Mouse (Mus musculus): ENCODE results near the gene Grtp1.

The Grtp1 gene

DNA sequence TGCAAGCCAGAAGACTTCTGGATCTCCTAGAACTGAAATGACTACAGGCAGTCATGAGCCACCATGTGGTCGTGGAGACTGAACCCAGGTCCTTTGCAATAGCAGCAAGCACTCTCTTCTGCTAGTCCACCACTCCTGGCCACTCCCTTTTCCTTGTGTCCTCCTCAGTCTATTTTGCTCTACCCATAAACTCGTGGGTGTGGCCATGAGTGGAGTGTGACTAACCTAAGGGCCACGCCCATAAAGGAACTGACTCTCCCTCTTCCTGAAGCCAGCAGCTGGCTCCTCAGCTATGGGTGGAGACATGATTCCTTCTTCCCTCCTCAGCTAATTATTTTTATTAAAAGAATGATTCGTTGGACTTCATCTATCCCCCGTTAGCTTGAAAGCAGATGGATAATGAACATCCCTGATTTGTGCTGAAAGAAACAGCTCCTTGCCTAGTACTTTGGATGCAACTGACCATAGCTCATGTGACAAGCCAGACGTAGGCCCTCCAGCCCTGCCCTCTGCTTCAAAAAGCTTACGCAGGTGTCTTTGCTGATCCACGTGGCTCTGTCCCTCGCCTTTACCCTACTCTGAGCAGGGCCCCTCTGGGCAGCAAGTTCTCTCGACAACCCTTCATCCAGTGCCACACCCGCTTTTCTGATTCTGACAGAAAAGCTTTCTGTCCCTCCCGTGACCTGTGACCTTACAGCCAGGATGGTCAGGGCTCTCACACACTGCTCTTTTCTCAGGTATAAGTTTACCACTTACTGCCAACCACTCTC, 4.1 kb upstream of the Grtp1 start:
- no peak for DNase-seq

DNA sequence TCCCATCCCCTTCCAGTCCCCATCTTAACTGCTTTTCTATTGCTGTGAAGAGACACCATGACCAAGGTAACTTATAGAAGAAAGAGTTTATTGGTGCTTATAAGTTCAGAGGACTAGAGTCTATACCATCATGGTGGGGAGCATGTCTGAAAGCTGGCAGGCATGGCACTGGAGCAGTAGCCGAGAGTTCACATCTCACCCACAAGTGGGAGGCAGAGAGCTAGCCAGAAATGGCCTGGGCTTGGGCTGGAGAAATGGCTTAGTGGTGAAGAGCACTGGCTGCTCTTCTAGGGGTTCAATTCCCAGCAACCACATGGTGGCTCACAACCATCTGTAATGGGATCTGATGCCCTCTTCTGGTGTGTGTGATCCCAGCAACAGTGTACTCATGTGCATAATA, 3.1 kb upstream of the Grtp1 start:
- DNase-seq = no peak

- no peak for DNase-seq
Observed at GRCm38 (mm10) chr8:13202806-13203205, 2.4 kb upstream of the Grtp1 start.

DNA sequence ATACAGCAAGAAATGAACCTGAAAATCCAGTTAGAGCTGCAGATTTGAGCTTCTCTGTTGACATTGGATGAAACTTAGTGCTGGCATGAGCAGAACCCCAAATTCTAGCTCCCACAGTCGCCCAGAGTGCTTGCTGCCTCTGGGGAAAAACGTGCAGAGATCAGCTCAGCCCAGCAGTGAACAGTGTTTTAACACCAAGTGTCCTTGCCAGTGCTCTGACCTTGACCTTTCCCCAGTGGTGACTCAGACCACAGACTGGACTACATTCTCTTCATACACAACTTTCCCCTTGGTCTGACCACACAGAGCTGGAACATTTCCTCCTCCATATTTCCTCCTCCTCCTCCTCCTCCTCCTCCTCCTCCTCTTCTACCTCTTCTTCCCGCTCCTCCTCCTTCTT, 1.6 kb upstream of the Grtp1 start:
- no peak for DNase-seq

DNA sequence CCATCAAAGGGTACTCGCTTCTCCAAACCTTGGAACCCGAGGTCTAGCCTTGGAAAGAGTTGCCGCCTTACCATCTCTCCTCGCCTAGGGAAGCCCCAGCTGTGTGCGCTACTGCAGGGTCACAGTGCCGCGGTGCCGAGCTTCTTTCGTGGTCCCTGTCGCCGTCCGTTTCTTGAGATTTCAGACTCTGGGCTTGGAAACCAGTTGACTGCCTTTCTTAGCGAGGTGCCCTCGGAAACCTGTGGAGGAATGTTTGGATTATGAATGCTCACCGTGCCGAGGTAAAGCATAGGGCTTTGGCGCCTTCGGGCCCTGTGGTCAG, 554 bp upstream of the Grtp1 start:
- no peak for DNase-seq

DNA sequence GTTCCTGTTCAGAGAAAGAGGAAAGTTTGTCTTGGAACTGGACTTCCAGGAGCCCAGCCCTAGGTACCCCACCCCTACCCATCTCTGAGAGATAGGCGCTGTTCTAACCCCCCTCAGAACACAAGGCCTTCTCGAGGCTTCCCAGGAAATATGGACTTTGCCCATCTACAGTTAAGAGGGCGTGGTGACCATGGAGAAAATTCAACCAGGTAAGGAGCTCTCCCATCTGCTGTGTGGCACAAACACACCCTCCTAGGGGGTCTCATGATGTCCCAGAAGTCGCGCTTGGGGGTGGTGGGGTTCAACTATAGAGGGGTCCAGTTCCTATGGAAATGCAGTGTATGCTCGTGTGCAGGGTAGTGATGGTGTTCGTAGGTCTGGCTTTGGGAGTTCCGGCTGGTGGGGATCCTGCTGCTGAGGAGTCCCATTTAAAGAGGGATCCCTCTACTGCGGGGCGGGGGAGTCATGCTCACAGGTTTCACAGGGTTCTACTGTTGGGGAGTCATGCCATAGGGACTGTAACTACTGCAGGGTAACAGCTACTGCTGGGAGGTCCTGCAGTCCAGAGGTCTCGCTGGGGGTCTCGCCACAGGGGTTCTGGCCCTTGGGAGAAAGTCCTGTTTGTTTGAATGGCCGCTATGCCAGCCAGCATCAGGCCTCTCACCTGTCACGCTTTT, 897 bp downstream of the Grtp1 start:
- no peak for DNase-seq

GRCm38 (mm10) chr8:13197493-13197892, 2.9 kb downstream of the Grtp1 start:
- no peak for DNase-seq

- no peak for DNase-seq
Observed at GRCm38 (mm10) chr8:13194818-13195217, 5.6 kb downstream of the Grtp1 start.

DNA sequence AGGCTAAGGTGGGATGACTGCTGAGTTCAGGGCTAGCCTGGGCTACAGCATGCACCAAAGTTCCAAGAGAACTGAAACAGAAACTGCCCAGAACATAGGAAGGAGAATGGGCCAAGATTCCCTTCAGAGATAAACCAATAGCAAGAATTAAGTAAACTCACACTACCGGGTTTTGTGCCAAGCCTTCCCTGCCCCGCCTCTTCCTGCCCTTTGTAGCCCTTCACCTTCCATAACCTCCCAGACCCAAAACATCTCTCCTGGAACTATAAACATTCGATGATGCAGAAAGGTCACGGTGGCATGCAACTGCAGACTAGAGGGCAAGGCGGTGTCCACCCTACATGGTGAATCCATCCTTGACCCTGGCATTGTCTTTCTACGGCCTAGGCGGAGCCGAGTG, 10.2 kb downstream of the Grtp1 start:
- DNase-seq = no peak

DNA sequence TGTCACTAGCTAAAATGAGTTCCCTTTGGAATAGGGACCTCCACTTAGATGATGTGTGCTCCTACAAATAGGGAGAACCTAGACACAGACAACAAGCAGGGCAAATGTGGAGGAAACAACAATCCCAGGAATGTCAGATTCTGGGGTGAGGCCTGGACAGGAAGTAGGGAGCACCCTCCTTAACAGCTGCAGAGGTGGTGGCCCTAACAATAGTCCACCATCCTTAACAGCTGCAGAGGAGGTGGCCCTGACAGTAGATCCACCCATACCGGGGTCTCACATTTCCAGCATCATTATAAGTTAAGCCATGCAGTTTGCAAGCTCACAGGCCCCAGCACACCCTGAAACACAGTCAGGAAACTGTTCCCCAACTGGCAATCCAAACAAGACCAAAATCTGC, 11.6 kb downstream of the Grtp1 start:
- DNase-seq = no peak

DNA sequence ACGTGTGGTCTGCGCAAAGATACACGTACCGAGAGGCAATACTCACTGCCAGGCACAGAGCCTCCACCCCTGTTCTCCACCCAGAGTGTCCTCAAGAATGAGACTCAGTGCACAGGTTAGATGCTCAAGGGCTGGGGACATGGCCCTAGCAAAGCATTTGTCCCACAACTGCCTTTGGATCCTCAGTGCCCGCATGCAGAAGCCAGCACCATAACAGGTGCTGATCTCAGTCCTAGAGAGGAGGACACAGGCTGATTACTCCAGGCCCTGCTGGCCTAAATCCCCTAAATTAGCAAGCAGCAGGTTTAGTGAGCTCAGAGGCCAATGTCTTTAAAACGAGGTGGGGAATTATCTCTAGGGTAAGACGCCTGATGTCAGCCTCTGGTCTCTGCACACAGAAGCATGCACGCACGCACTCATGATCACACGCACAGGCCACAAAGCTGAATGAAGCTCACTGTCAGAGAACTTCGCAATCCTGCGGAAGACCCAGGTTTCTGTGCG, 12.3 kb downstream of the Grtp1 start:
- DNase-seq = no peak

GRCm38 (mm10) chr8:13187638-13188037, 12.8 kb downstream of the Grtp1 start:
- DNase-seq = no peak

GRCm38 (mm10) chr8:13187229-13187628, 13.2 kb downstream of the Grtp1 start:
- no peak for DNase-seq

DNA sequence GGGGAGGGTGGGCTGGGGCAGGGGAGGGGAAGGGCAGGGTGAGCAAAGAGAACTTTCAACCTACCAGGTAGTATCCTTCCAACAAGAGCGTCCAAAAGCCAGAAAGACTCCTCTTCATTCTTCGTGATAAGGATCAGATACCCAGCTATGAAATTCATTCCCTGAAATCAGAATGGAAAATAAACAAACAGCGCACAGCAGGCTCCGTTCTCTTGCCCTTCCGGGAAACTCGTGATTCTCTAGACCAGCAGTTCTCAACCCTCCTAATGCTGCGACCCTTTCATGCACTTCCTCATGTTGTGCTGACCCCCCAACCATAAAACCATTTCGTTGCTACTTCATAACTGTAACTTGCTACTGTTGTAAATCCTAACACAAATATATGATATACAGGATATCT, 13.6 kb downstream of the Grtp1 start:
- DNase-seq = no peak

DNA sequence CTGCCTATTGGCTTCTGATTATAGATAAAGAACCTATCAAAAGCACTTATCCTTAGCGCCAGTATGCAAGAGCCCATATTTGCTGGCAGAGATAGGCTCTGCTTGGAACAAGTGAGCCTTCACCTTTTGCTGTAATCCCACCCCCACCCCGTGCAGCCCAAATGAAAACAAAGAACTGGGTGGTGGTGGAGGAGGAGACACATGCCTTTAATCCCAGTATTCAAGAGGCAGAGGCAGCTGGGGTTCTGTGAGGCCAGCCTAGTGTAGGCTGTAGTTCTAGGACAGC, 18.8 kb downstream of the Grtp1 start:
- no peak for DNase-seq

DNA sequence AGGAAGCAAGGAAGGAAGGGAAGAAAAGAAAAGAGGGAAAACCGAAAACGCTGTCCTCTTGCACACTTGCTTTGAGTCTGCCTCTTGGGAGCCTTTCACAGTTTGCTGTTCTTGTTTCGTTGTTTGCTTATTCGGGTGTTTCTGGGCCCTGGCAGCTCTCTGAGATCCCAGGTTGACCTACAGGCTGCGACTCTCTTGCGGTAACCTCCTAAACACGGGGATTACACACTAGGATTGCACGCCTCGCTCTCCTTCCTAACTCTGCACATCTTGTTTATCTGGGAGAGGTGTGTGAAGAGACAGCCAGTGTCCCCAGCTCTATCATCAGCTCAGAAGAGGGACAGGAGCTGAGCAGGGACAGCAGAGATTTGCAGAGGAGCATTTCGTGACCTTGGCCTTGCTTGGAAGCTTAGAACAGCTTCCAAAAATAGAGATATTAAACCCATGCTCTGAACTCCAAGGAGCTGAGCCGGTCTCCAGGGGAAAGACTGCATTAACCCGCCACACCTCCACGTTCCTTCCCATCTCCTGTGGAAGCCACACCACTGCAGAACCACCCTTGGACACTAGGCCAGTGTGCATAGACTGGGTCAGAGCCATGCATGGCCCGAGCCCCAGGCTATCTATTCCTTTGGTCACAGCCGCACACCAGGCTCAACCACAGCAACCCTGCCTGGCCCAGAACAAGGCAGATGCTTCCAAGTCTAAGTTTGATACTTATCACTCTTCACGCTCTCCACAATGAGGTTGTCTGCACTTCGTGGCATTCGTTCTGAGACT, 19.3 kb downstream of the Grtp1 start:
- DNase-seq = no peak

DNA sequence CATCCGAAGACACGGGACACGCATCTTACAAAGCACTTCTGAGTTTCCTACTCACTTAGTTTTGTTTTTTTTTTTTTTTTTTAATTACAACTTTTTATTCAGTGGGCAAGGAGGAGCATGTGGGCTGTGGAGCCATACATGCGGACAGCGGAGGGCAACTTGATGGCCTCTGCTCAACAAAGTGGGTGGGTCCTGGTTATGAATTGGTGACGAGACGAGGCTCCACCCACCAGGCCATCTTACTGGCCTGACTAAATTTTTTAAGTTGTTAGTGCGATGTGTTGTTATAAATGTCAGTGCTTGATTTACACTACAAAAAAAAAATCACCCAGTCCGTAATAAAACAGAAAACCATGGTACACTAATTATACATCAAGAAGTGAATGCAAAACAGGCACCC, 20.0 kb downstream of the Grtp1 start:
- DNase-seq = no peak

DNA sequence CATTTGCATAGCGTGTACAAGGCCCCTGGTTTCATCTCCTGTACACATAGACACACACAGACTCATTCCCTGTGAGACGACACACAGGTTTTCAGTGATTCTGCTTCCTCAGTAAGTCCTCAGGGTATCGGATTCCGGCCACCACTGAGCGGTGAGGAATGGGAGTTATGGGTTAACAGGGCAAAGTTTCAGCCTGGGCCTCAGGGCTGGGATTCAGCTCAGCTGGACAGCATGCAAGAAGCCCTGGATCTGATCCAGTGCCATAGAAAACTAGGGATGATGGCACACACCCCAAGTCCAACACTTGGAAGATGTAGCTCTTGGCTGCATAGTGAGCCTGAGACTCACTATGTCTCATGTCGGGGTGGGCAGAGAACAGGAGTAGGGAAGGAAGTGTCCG, 20.5 kb downstream of the Grtp1 start:
- DNase-seq = no peak

- no peak for DNase-seq
Observed at GRCm38 (mm10) chr8:13179482-13179881, 20.9 kb downstream of the Grtp1 start.

GRCm38 (mm10) chr8:13178137-13178536, 22.3 kb downstream of the Grtp1 start:
- no peak for DNase-seq

DNA sequence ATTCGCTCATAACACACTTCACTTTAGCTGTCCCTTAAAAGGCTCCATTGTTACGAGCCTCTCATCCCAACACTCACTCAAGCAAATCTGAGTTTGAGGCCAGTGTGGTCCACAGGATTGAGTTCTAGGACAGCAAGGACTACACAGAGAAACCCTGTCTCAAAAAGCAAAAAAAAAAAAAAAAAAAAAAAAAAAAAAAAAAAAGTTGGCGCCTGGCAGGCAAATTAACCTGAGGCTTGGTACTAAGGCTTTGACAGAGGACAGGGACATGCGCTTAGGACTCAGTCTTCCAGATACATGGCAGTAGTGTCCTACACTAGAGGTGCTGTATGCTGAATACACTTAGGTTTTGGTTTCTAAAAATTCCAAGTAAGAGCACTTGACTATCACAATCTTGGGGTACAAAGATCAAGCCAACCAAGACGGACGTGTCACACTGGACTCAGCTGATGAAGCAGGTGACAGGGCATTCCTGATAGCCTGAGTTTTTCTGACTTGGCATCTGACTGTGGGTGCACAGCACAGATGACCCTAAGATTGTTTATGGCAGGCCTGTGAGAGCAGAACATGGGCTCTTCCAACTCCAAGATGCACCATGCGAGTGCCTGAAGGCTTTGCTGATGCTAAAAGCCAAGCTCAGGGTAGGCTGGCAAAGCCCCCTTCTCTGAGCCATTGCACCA, 23.1 kb downstream of the Grtp1 start:
- no peak for DNase-seq

DNA sequence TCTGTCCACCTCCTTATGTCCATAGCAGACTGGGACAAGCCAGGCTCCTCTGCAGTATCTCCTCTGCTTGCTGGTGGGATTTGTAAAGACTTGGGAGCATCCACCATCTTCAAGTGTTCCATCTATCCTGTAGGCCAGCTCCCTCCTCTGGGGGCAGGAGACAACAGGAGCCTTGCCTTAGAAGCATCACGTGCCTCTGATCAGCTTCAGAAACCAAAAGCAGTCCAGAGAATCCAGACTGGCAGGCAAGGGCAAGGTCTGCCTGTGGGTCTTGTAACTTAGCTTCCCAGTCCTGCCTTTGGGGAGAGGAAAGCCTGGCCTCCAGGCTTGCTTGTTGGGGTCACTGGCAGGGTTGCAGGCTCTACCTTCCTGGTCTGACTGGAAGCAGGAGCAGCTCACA, 24.8 kb downstream of the Grtp1 start:
- no peak for DNase-seq

- DNase-seq = no peak
Observed at GRCm38 (mm10) chr8:13174811-13175210, 25.6 kb downstream of the Grtp1 start.

- no peak for DNase-seq
Observed at GRCm38 (mm10) chr8:13174305-13174704, 26.1 kb downstream of the Grtp1 start.
